Comparison of ENCODE assay signal across 13 mouse cellular contexts in the genomic region with DNA sequence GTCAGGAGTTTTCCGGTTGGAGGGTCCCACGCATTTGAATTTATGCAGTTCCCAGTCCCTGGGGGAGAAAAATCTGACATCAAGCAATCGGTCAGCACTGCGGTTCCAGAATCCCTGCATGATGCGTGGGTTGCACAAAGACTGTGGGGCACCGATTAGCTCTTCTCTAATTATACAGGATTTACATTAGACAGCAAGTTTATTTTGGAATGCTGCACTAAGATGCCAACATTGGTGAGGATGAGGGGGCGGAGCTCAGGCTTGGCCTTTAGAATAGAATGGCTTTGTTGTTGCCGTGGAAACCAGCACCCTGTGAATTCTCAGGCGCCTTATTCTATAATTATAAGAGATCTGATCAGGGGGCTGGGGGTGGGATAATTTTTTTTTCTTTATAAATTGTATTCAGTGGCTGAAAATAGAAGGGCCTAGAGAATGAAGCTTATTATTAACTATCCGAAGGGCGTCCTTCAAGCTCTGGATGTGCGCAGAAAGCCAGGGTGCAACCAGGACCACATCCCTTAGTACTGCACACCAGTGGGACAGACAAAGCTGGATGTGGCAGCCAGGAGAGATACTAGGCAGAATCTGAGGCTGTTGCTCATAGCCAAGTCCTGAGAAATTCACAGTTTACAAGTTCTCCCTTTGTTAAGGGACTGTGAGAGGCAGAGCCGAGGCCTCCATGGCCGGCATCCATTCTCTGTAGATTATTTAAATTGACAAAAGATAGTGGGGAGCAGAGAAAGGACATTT.
DNase-seq lines count a peak whose midpoint lies in the region; ATAC-seq and TF ChIP-seq lines count a peak whose summit lies in the region.
"Had no signal": no experiment of that assay in that cellular context is flagged by ENCODE, and none has a peak within 500 bp of the region (broad histone marks: within the 10 kb centered on the region; RNA-seq: fewer than 3 reads in every experiment).

No protein-coding gene starts in this region.

- peak; percentile 92 for DNase-seq in brain, embryonic 14.5 days (ENCODE audit: low read depth)
- DNase-seq in forebrain, embryonic 14.5 days (ENCODE audit: low spot score) = peak; percentile 93
- DNase-seq in layer of hippocampus, adult 2 months (ENCODE audit: low spot score in 2 of 2) = peak; percentile 67 to 82
- DNase-seq in c-Kit-positive CD71-positive TER-119-positive erythroid progenitor cells, embryonic 14.5 days (ENCODE audit: low spot score) = no peak
- no peak for DNase-seq in kidney, adult 11 months
- DNase-seq in thymus, postnatal 14 days = no peak
- DNase-seq in kidney, postnatal 10 days = no peak
- DNase-seq: heart, postnatal 36 days had no signal

- no peak for TF ChIP-seq POLR2A in brain, embryonic 14.5 days (IDR thresholded peaks at IDR 0.05; ENCODE audit: borderline replicate concordance, extremely low read depth, insufficient read depth, insufficient read length, poor library complexity, severe bottlenecking)

- no peaks in the 10 kb centered on the region for H3K9me3 ChIP-seq in forebrain, embryonic 14.5 days (replicated peaks; ENCODE audit: control insufficient read depth, low read length)
- H3K9me3 ChIP-seq in midbrain, embryonic 15.5 days = no peaks in the 10 kb centered on the region
- H3K9me3 ChIP-seq: limb, embryonic 15.5 days; stomach, embryonic 15.5 days had no signal

- H3K27me3 ChIP-seq in forebrain, embryonic 14.5 days (replicated peaks; ENCODE audit: control insufficient read depth, insufficient read depth, low read length) = no peaks in the 10 kb centered on the region
- H3K27me3 ChIP-seq in midbrain, embryonic 15.5 days (replicated peaks) = no peaks in the 10 kb centered on the region
- H3K27me3 ChIP-seq: limb, embryonic 15.5 days; stomach, embryonic 15.5 days had no signal

- peak; percentile 89 for ATAC-seq in forebrain, embryonic 14.5 days
- peak; percentile 90 for ATAC-seq in midbrain, embryonic 15.5 days (replicated peaks)

- no peak overlapping the region for H3K9ac ChIP-seq in forebrain, embryonic 14.5 days (ENCODE audit: low read length)
- H3K9ac ChIP-seq in midbrain, embryonic 15.5 days = no peak overlapping the region
- H3K9ac ChIP-seq: limb, embryonic 15.5 days; stomach, embryonic 15.5 days had no signal

- WGBS in forebrain, embryonic 14.5 days = 12% methylated on average over 14 of the region's 14 CpGs
- 37% methylated on average over 14 of the region's 14 CpGs for WGBS in midbrain, embryonic 15.5 days

- no peak overlapping the region for H3K4me2 ChIP-seq in forebrain, embryonic 14.5 days (ENCODE audit: low read length)
- no peak overlapping the region for H3K4me2 ChIP-seq in midbrain, embryonic 15.5 days
- H3K4me2 ChIP-seq: limb, embryonic 15.5 days; stomach, embryonic 15.5 days had no signal

- H3K36me3 ChIP-seq in forebrain, embryonic 14.5 days (ENCODE audit: control insufficient read depth, insufficient read depth, low read length) = no peaks in the 10 kb centered on the region
- H3K36me3 ChIP-seq in midbrain, embryonic 15.5 days (replicated peaks) = no peaks in the 10 kb centered on the region
- H3K36me3 ChIP-seq: limb, embryonic 15.5 days; stomach, embryonic 15.5 days had no signal

- peaks cover 13% of the 10 kb centered on the region for H3K4me1 ChIP-seq in forebrain, embryonic 14.5 days (ENCODE audit: control insufficient read depth, insufficient read depth, low read length)
- H3K4me1 ChIP-seq in midbrain, embryonic 15.5 days = peaks cover 15% of the 10 kb centered on the region
- H3K4me1 ChIP-seq: limb, embryonic 15.5 days; stomach, embryonic 15.5 days had no signal

- TF ChIP-seq CTCF in brain, embryonic 14.5 days (IDR thresholded peaks at IDR 0.05; ENCODE audit: borderline replicate concordance, extremely low read depth, insufficient read depth, insufficient read length) = no peak
- no peak for TF ChIP-seq CTCF in layer of hippocampus, adult 2 months (conservative IDR thresholded peaks at IDR 0.05)

- peak overlapping the region; percentile 84 for H3K27ac ChIP-seq in forebrain, embryonic 14.5 days (ENCODE audit: low read depth, low read length)
- peak overlapping the region; percentile 88 for H3K27ac ChIP-seq in layer of hippocampus, adult 2 months
- H3K27ac ChIP-seq in midbrain, embryonic 15.5 days = peak overlapping the region; percentile 73
- H3K27ac ChIP-seq: limb, embryonic 15.5 days; stomach, embryonic 15.5 days had no signal

- H3K4me3 ChIP-seq in forebrain, embryonic 14.5 days (ENCODE audit: low read depth, low read length) = no peak overlapping the region
- no peak overlapping the region for H3K4me3 ChIP-seq in layer of hippocampus, adult 2 months
- H3K4me3 ChIP-seq in midbrain, embryonic 15.5 days = no peak overlapping the region
- H3K4me3 ChIP-seq: erythroblast, embryonic 14.5 days; limb, embryonic 15.5 days; myocyte; stomach, embryonic 15.5 days had no signal

Comparison
In these comparisons a context has a peak if more than half of its experiments do, and no peak if none do; other contexts are left out.
1. DNase-seq: peak in brain, embryonic 14.5 days (single experiment), forebrain, embryonic 14.5 days (single experiment) and layer of hippocampus, adult 2 months (2 of 2); none in c-Kit-positive CD71-positive TER-119-positive erythroid progenitor cells, embryonic 14.5 days (single experiment), kidney, adult 11 months (single experiment), thymus, postnatal 14 days (single experiment) and kidney, postnatal 10 days (single experiment).
2. Peak in every context shown above with its lines, with median percentiles within 50 percentile points of each other: H3K27ac ChIP-seq.